Mouse (Mus musculus) liver, adult 2 months (tissue): Measurements from ENCODE around the gene Dnmbp. TPM values are rescaled to one million over a fixed set of nuclear protein-coding genes. Genes with fewer than 3 reads are reported as not detected.

ENCODE experiments used
- DNase-seq: peaks from one replicate; pipeline ENCODE4 v3.0.0-alpha.2; 2011; ENCODE audit warnings: low read depth, low spot score; ENCODE audit errors: extremely low read depth
- H3K27ac ChIP-seq: fragments of 200-500 bp; replicated peaks from 2 replicates; pipeline ENCODE4 v1.5.1; 2012; ENCODE audit warnings: low read depth, mild to moderate bottlenecking, control low read depth, inconsistent platforms, low read length; ENCODE audit not compliant: insufficient read depth
- H3K27me3 ChIP-seq: fragments of 200-500 bp; 2 replicates; pipeline ENCODE4 v1.6.1; 2012; ENCODE audit warnings: mild to moderate bottlenecking, moderate library complexity, low read length, inconsistent platforms; ENCODE audit not compliant: control insufficient read depth, insufficient read depth
- H3K36me3 ChIP-seq: fragments of 200-500 bp; 2 replicates; pipeline ENCODE4 v1.6.1; 2012; ENCODE audit warnings: low read length, inconsistent platforms; ENCODE audit not compliant: control insufficient read depth, insufficient read depth
- H3K4me1 ChIP-seq: fragments of 200-500 bp; 2 replicates; pipeline ENCODE4 v1.6.1; 2011; ENCODE audit warnings: low read length; ENCODE audit not compliant: control insufficient read depth, insufficient read depth
- H3K4me3 ChIP-seq: fragments of 200-500 bp; 2 replicates; pipeline ENCODE4 v1.5.1; 2011; ENCODE audit warnings: low read depth, mild to moderate bottlenecking, control low read depth, low read length, moderate library complexity; ENCODE audit not compliant: insufficient read depth
- H3K79me2 ChIP-seq: fragments of 200-500 bp; 2 replicates; pipeline ENCODE4 v1.6.1; 2012; ENCODE audit warnings: inconsistent platforms, mild to moderate bottlenecking, low read length, moderate library complexity; ENCODE audit not compliant: control insufficient read depth, insufficient read depth
- H3K9ac ChIP-seq: fragments of 200-500 bp; 2 replicates; pipeline ENCODE4 v1.6.1; 2012; ENCODE audit warnings: low read depth, mild to moderate bottlenecking, control low read depth, inconsistent platforms, low read length
- CTCF ChIP-seq: fragments of 200-500 bp; IDR thresholded peaks from 2 replicates; pipeline ENCODE4 v1.5.1; 2011; ENCODE audit warnings: low read depth, low read length, control low read depth
- POLR2A ChIP-seq: fragments of 200-500 bp; IDR thresholded peaks from 2 replicates; pipeline ENCODE4 v1.6.1; 2011; ENCODE audit warnings: low read length, control low read depth; ENCODE audit not compliant: insufficient read depth; ENCODE audit errors: extremely low read depth
- WGBS: fragments of 180-500 bp; shearing (Covaris S2); methylation state at CpG from one replicate; pipeline ENCODE4 v1.1.7; 2018; 5-methylcytosine and 5-hydroxymethylcytosine counted together
- polyA plus RNA-seq: library from polyadenylated mRNA; depleted of rRNA; stranded (reverse); fragments of >200 nt; gene quantifications from 2 replicates; pipeline ENCODE4 v1.2.3, GENCODE M21; 2012
- total RNA-seq: library from RNA; depleted of rRNA; stranded (reverse); fragments of >200 nt; gene quantifications from 2 replicates; pipeline ENCODE4 v1.2.3, GENCODE M21; 2014

Dnmbp gene
- total and polyA plus RNA-seq, 2 experiments: 15.6 to 24.7 TPM

- TF ChIP-seq POLR2A (no peak), CTCF (no peak)
- no peak overlapping the region for H3K4me3 ChIP-seq
- no peaks in the 10 kb centered on the region for H3K27me3 ChIP-seq
- H3K36me3 ChIP-seq: peaks cover 52% of the 10 kb centered on the region
- peaks cover 7% of the 10 kb centered on the region for H3K4me1 ChIP-seq
- H3K79me2 ChIP-seq: peaks cover 8% of the 10 kb centered on the region; the same call in 1 of the 2 replicates
- no peak overlapping the region for H3K9ac ChIP-seq
- no peak for DNase-seq
- H3K27ac ChIP-seq: no peak overlapping the region
- WGBS: 81% methylated on average over 6 of the region's 6 CpGs
Observed at GRCm38 (mm10) chr19:43976661-43977060, 36.7 kb upstream of the Dnmbp start.

GRCm38 (mm10) chr19:43974221-43974620, 34.2 kb upstream of the Dnmbp start:
- 94% methylated on average over 6 of the region's 6 CpGs for WGBS
- no peak for DNase-seq
- Histone ChIP-seq H3K36me3 (peaks cover 46% of the 10 kb centered on the region), H3K27ac (no peak overlapping the region), H3K9ac (no peak overlapping the region), H3K4me3 (no peak overlapping the region), H3K27me3 (no peaks in the 10 kb centered on the region), H3K79me2 (peaks cover 6% of the 10 kb centered on the region; the same call in 1 of the 2 replicates), H3K4me1 (peaks cover 12% of the 10 kb centered on the region)
- TF ChIP-seq CTCF: no peak
- no peak for TF ChIP-seq POLR2A

GRCm38 (mm10) chr19:43973711-43974110, 33.7 kb upstream of the Dnmbp start:
- no peak overlapping the region for H3K27ac ChIP-seq
- H3K4me3 ChIP-seq: no peak overlapping the region
- H3K4me1 ChIP-seq: peaks cover 12% of the 10 kb centered on the region
- H3K9ac ChIP-seq: no peak overlapping the region
- 87% methylated on average over 9 of the region's 9 CpGs for WGBS
- H3K79me2 ChIP-seq: peaks cover 6% of the 10 kb centered on the region; the same call in 1 of the 2 replicates
- H3K36me3 ChIP-seq: peaks cover 49% of the 10 kb centered on the region
- no peak for DNase-seq
- H3K27me3 ChIP-seq: no peaks in the 10 kb centered on the region
- no peak for TF ChIP-seq CTCF
- TF ChIP-seq POLR2A: no peak

GRCm38 (mm10) chr19:43972129-43972528, 32.1 kb upstream of the Dnmbp start:
- WGBS: 26% methylated on average over 8 of the region's 8 CpGs
- H3K27ac ChIP-seq: peak overlapping the region; percentile 95
- peaks cover 12% of the 10 kb centered on the region for H3K4me1 ChIP-seq
- 0 out of 2 replicates have a peak, but pooled peaks cover 3% of the 10 kb centered on the region for H3K79me2 ChIP-seq
- no peak overlapping the region for H3K9ac ChIP-seq
- peaks cover 47% of the 10 kb centered on the region for H3K36me3 ChIP-seq
- H3K4me3 ChIP-seq: no peak overlapping the region
- peak; percentile 95 for DNase-seq
- no peak for TF ChIP-seq POLR2A
- no peak for TF ChIP-seq CTCF
- H3K27me3 ChIP-seq: no peaks in the 10 kb centered on the region

- Histone ChIP-seq H3K36me3 (peaks cover 53% of the 10 kb centered on the region), H3K4me1 (peaks cover 12% of the 10 kb centered on the region), H3K4me3 (no peak overlapping the region), H3K9ac (no peak overlapping the region), H3K27ac (no peak overlapping the region), H3K27me3 (no peaks in the 10 kb centered on the region), H3K79me2 (0 out of 2 replicates have a peak, but pooled peaks cover 3% of the 10 kb centered on the region)
- no peak for DNase-seq
- no peak for TF ChIP-seq CTCF
- no peak for TF ChIP-seq POLR2A
- WGBS: 73% methylated on average over 11 of the region's 11 CpGs
Observed at GRCm38 (mm10) chr19:43968436-43969026, 28.5 kb upstream of the Dnmbp start.

GRCm38 (mm10) chr19:43966481-43966880, 26.5 kb upstream of the Dnmbp start:
- Histone ChIP-seq H3K9ac (no peak overlapping the region), H3K4me3 (no peak overlapping the region), H3K36me3 (peaks cover 63% of the 10 kb centered on the region), H3K79me2 (0 out of 2 replicates have a peak, but pooled peaks cover 2% of the 10 kb centered on the region), H3K4me1 (peaks cover 4% of the 10 kb centered on the region), H3K27ac (no peak overlapping the region; the same call in 1 of the 2 replicates), H3K27me3 (no peaks in the 10 kb centered on the region)
- WGBS: 63% methylated on average over 2 of the region's 2 CpGs
- peak; percentile 68 for DNase-seq
- TF ChIP-seq POLR2A (no peak), CTCF (no peak)
